Mouse (Mus musculus) forebrain, embryonic 13.5 days (tissue): ENCODE data around the gene Ubash3b. TPM values are rescaled to one million over a fixed set of nuclear protein-coding genes. Genes with fewer than 3 reads are reported as not detected.

Experiments
- ATAC-seq: fragments of 200-750 bp; cut with Nextera tagmentation; 2 replicates; pipeline ENCODE4 v1.8.0; 2017
- H3K27ac ChIP-seq: fragments of 300-500 bp; sonication (generic); 2 replicates; pipeline ENCODE4 v1.5.1; 2015; ENCODE audit warnings: inconsistent platforms, mild to moderate bottlenecking, moderate library complexity
- H3K27me3 ChIP-seq: fragments of 300-500 bp; sonication (generic); 2 replicates; pipeline ENCODE4 v1.6.1; 2015; ENCODE audit warnings: mild to moderate bottlenecking, inconsistent platforms
- H3K36me3 ChIP-seq: fragments of 300-500 bp; sonication (generic); 2 replicates; pipeline ENCODE4 v1.6.1; 2015; ENCODE audit warnings: mild to moderate bottlenecking, inconsistent platforms; ENCODE audit not compliant: poor library complexity, severe bottlenecking
- H3K4me1 ChIP-seq: fragments of 300-500 bp; sonication (generic); 2 replicates; pipeline ENCODE4 v1.6.1; 2015; ENCODE audit warnings: inconsistent platforms
- H3K4me2 ChIP-seq: fragments of 300-500 bp; sonication (generic); 2 replicates; pipeline ENCODE4 v1.6.1; 2015; ENCODE audit warnings: inconsistent platforms, mild to moderate bottlenecking, moderate library complexity
- H3K4me3 ChIP-seq: fragments of 300-500 bp; sonication (generic); 2 replicates; pipeline ENCODE4 v1.5.1; 2015; ENCODE audit warnings: mild to moderate bottlenecking, inconsistent platforms
- H3K9ac ChIP-seq: fragments of 300-500 bp; sonication (generic); 2 replicates; pipeline ENCODE4 v1.6.1; 2015; ENCODE audit warnings: mild to moderate bottlenecking, inconsistent platforms
- H3K9me3 ChIP-seq: fragments of 300-500 bp; sonication (generic); replicated peaks from 2 replicates; pipeline ENCODE4 v1.6.1; 2016; ENCODE audit warnings: inconsistent platforms
- WGBS: fragments of 180-500 bp; shearing (Covaris S2); methylation state at CpG from one replicate; pipeline ENCODE4 v1.1.7; 2015; 5-methylcytosine and 5-hydroxymethylcytosine counted together
- polyA plus RNA-seq: library from polyadenylated mRNA; unstranded; fragments of >200 nt; fragmentation: Nextera tagmentation; extraction: Ambion mirVana; gene quantifications from 2 replicates; pipeline ENCODE4 v1.2.1, GENCODE M21; 2015

The Ubash3b gene
- polyA plus RNA-seq, 1 experiment from 2014 or later, result 9.7 TPM

DNA sequence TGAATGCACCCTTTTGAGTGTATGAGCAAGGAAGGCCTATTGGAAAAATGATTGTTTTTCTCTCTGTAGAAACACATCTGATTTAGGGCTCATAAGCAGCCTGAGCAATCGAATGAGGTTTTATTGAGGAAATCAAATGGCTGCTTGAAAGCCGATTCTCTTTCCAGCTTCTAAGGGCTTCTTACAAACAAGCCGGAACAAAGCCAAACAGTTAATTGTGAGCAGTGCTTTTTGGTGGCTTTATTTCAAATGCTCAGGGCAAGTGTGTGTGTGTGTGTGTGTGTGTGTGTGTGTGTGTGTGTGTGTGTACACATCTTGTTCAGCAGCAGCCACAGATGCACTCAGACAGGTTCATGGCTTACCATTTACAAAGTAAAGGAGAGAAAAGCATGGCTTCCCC is 200.1 kb downstream of the Ubash3b start:
- no peaks in the 10 kb centered on the region for H3K36me3 ChIP-seq
- 34% methylated on average over 3 of the region's 3 CpGs for WGBS
- H3K9ac ChIP-seq, result no peak overlapping the region
- no peak overlapping the region for H3K27ac ChIP-seq
- H3K4me2 ChIP-seq, result no peak overlapping the region
- peaks cover 58% of the 10 kb centered on the region for H3K27me3 ChIP-seq
- H3K4me3 ChIP-seq, result no peak overlapping the region
- no peak for ATAC-seq
- no peaks in the 10 kb centered on the region for H3K9me3 ChIP-seq
- peaks cover 23% of the 10 kb centered on the region for H3K4me1 ChIP-seq

Other genes with a start within 250 kb of the Ubash3b start
- 0.48 and 0.57 TPM in 2 replicates for gene Jhy, start 197.6 kb downstream of the Ubash3b start, polyA plus RNA-seq
- gene Crtam, start 157.1 kb downstream of the Ubash3b start, polyA plus RNA-seq, result not detected in 2 replicates